Mouse (Mus musculus) heart, adult 18-20 months (tissue): ENCODE data around the gene Msl2. TPM values are rescaled to one million over a fixed set of nuclear protein-coding genes. Genes with fewer than 3 reads are reported as not detected.

Experiments used
- DNase-seq, 2 experiments: peaks; one replicate each; pipeline ENCODE4 v3.0.0; 2021 to 2022; ENCODE audit warnings: mixed read lengths in 1 of 2
- long read RNA-seq, 2 experiments: library from polyadenylated mRNA; stranded (forward); transcript quantifications; one replicate each; pipeline ENCODE4 v2.0.0; 2021
- total RNA-seq, 2 experiments: library from RNA; stranded (reverse); gene quantifications; 2 replicates each; pipeline ENCODE4 v1.2.3; 2021

Msl2 gene
- 10 to 100 TPM; 30.8 to 33.9 TPM for total RNA-seq
- long read RNA-seq, experiment 1, full-length matches to known transcripts = 1 of 3 reads
- long read RNA-seq, experiment 1, partial matches to known transcripts = 0 of 3 reads
- long read RNA-seq, experiment 1, other reads (novel, unspliced or antisense) = 2 of 3 reads
- long read RNA-seq, experiment 2, full-length matches to known transcripts = 1 of 1 reads
- long read RNA-seq, experiment 2, partial matches to known transcripts = 0 of 1 reads
- long read RNA-seq, experiment 2, other reads (novel, unspliced or antisense) = 0 of 1 reads

DNA sequence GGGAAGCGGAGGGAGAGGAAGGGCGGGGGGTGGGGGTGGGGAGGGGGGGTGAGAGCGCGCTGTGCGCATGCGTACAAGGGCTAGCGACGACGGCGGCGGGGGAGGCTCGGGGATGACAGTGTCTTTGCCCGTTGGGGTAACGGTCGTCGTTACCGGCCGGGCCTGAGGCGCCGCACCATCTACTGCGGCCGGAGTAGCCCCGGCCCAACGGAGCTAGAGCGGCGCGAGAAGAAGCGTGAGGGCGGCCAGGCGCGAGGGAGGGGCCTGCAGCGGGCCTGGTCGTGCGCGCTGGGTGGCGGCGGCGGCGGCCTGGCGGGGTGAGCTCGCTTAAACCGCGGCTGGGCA is at the start of gene Msl2:
Gene Msl2 (plus strand): TSS at position 115 of the 345 bp plus-strand sequence.
- no peak for DNase-seq

DNA sequence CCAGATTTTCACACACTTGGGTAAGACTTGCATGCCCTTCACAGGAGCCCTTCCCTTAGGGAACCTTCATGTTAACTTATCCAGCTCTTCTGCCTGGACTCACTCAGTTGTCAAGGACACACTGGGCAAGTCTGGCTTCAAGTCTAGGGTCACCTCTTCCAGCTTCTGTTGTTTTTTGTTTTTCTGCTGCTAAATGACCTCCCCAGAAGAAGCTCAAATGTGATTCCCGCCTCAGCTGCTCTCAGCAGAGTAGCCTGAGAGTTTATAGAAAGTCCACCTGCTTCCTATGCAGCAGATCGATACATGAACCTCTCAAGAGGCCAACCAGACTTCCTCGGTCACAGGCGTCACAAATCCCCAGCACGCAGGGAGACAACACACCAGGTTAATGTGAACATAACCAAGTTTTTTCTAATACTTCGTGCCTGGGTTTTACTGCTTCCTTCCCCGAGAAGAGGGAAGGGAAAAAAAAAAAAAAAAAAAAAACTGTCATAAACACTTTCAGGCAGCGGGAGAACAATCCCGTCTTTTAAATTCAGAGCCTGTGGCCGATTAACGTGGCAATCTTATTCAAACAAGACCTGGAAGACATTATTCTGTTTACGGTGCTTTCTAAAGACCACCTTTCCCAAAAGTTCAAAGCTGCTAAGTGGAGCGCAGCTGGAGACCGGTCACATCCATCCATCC is 40.0 kb upstream of the Msl2 start:
- DNase-seq = peak in 1 of 2 experiments; percentile 27

DNA sequence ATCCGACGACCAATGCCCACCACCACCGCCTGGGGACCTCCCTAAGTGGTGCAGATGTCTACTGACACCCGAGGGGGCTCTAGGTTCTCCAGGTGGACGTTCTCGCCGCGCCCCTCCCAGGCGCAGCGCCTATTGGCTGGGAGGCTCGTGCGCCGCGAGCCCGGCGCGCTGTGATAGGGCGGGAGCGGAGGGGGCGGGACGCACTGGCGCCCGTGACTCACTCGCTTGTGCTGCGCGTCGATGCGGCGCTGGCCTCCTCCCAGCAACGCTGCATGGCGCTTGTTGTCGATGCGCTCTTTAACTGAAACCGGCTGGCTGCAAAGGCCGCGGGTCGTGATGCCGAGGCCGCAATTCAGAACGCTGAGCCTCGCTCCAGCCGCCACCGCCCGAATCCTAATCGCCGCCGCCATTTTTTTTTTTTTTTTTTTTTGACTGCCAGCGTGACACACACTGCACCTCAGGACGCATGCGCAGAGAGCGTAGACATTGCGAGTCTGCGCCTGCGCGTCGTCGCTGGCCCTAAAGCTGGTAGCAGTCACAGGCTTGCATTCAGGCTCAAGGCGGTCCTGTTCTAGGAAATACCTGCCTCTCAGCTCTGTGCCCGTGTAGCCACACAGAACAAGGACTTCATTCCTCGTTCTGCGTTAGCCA is 39.3 kb upstream of the Msl2 start, which contains the start of gene Pccb:
Gene Pccb (minus strand): TSS at position 451 of the 651 bp plus-strand sequence.
- peak; percentile 96 to 97 for DNase-seq

DNA sequence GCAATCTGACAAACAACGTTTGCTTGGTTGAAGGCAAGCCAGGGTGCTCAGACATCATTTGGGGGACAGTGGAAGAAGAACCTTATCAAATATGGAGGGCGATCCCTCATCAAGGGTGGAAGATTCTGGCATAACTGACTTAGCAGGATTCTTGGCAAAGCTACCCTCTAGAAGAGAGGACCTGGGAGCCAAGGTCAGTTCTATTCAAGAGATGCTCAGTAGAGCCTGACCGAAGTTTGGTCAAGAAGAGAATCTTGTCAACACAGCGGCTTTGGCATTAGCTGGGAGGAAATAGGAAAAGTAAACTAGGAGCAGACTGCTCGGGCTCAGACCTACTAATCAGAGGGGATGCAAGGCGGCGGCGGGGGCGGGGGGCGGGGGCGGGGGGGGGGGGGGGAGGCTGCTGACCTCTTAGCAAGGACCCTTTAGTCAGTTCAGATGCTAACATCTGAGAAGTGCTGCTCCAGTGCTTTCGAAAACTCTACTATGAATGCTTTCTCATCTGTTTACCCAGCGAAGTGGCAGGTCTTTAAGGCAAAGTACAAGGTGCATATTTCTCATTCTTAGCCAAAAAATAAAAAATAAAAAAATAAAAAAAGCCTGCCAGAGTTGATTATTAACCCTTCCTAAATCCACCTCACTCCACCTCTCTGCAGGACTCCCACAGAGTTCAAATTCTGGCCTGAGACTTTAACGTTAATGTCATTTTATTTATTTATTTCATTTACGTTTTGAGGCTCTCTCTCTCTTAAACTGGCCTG is 37.9 kb upstream of the Msl2 start:
- no peak for DNase-seq

DNA sequence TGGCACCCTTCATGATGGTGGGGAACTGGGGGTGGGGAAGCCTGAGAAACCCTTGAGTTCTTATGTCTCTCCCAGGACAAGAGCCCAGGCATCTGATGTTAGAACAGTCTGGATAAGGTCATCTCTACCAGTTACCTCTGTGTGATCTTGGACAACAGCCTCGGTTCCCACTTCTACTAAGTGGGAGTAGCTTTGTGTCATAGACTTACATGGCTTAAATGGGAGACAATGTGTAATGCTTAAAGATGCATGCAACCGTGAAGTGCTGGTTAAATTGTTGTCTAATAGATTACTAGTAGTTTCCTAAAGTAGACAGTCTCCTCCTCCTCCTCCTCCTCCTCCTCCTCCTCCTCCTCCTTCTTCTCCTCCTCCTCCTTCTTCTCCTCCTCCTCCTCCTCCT is 37.0 kb upstream of the Msl2 start:
- DNase-seq = no peak

DNA sequence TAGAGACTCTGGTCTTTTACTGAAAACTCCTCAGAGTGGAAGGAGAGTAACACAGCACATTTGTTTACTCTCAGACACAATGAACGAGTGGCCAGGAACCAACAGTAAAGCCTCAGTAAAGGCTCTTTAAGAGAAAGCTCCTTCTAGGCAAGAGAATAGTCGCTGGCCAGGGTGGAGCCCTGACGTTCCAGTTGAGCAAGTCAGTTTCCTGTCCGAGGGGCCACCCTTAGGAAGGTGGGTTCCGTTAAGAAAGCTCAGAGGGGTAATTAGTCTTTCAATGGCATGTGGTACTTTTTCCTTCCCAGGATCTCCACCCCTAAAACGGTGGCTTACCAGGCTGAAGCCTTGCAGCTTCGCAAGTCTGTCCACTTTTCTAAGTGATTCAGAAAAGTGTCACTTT is 36.5 kb upstream of the Msl2 start:
- DNase-seq = peak; percentile 18 to 36

DNA sequence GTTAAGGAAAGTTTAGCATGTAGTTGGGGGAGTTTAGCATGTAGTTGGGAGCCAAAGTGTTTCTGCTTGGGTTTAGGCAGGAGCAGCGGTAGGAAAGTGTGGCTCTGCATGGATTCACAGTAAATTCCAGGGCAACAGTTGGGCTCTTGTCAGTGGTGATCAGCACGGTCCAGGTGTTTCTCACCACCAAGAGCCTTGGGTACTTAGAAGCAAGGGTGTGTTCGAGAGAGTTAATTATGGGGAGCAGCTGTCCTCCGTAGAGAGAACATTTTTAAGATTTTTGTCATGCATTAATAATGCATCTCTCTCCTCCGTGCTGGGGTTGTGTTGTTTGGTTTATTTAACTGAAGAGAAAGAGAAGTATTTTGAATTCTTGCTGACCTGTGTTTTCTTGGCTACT is 35.3 kb upstream of the Msl2 start:
- no peak for DNase-seq

DNA sequence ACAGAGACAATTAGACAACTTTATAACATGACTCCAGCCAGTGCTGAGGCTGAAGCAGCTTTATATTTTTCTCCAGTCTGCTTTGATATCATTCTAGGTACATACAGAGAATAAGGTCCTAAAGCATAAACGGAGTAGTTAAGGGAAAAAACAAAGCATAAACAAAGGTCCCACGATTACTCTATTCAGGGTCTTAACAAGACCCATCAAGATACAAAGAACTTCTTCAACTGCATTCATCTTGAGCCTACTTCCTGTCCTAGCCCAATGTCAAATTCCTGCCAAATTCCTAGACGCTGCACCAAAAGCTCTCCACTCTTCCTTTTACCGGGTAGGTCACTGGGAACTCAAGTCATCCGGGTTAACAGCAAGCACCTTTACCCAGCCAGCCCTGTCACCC is 32.4 kb upstream of the Msl2 start:
- DNase-seq = no peak

DNA sequence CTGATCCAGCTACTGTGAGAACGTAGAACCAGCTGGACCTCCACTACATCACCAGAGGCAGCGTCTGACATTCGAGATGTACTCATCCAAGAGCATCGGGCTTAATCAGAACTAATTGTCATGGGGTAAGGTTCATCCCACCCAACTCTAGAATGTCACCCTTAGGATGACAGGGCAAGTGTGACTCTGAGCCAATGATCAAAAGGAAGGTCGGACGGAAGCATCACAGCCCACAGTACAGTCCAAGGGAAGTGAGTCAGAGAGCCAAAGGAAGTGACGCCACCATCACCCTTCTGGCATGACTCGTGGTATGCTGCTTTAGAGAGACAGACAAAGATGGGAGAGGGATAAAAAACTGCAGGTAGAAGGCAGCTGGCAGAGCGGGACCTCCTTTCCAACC is 31.7 kb upstream of the Msl2 start:
- DNase-seq = no peak

DNA sequence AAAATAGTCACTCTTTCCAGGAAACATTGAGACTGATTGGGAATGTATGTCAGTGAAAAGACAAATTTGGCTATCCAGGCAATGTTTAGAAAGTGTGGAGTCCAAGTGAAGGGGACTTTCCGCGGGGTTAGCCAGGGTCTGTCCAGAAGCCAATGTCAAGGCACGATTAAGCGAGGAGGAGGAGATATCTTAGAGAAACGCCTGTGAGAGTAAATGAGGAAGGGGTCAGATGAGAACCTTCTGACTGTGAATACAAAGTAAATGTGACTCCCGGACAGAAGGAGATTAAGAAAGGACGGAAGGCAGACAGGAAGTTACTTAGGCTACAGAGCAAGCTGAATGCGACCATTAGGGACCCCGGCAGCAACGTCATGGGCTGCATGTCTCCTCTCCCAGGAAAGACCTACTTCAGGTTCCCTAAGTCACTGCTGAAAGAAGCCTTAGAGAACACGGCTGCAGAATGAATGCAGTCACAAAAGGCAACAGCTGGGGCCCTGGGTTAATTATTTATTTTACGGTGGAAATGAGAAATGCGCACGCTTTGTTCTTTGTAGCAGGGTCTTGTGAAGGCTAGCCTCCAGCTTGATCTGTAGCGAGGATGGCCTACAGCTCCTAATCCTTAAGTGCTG is 28.1 kb upstream of the Msl2 start:
- no peak for DNase-seq

DNA sequence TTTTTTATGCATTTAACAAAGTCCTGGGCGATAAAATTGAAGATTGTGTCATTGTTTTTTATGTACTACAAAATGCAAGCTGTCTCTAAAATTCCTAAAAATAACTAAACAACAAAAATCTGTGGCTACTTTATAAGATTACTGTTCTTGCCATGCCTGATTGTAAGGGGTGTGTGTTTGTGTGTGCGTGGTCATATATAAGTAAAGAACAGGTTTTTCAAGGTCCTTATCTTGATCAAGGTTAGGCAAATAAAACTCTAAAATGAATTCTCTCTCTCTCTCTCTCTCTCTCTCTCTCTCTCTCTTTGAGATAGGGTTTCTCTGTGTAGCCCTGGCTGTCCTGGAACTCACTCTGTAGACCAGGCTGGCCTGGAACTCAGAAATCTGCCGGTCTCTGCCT is 21.9 kb upstream of the Msl2 start:
- DNase-seq = no peak

DNA sequence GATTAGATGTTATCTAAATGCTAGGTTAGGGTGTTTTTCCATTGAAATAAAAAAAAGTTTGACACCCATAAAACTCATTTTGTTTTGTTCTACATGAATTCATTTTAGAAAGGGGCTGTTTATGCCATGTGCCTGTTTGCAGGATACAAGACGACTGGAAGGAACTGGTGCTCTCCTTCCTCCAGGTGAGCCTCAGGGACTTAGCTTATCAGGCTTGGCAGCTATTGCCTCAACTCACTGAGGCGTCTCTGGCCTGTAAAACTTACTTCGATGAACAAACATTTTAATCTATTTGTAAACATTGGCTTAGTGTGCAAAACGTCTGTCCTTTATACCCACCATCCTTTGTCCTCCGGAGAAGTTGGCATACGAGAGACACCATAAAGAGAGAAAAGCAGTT is 21.2 kb upstream of the Msl2 start:
- no peak for DNase-seq

DNA sequence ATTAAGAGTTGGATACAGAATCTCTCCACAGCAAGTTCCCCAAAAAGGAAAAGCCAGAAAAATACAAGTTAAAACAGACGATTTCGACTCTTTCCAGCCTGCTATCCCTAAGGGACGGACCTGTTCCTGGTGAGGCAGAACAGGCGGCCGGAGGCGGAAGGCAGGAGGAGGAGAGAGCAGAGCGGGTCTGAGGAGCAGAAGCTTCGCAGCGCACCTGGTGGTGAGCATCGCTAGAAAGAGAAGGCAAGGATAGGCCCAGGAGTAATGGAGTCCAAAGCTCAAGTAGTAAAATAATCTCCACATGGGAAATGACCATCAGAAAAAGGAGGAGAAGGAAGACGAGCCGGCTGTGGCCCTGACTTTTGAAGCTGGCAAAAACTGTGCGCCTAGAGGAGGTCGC is 20.6 kb upstream of the Msl2 start:
- no peak for DNase-seq

DNA sequence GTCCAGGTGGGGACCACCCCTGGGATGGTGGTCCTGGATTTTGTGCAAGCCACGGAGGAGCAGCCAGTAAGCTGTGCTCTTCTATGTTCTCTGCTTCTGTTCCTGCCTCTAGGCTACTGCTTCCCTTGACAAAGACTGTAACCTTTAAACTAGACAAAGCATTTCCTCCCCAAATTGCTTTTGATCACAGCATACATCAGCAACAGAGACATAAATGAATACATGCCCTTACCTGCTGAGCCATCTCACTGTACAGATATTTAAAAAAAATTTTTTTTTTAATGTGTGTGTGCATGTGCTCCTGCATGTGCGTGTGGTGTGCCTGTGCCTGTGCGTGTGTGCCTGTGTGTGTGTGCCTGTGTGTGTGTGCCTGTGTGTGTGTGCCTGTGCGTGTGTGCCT is 16.7 kb upstream of the Msl2 start:
- no peak for DNase-seq

DNA sequence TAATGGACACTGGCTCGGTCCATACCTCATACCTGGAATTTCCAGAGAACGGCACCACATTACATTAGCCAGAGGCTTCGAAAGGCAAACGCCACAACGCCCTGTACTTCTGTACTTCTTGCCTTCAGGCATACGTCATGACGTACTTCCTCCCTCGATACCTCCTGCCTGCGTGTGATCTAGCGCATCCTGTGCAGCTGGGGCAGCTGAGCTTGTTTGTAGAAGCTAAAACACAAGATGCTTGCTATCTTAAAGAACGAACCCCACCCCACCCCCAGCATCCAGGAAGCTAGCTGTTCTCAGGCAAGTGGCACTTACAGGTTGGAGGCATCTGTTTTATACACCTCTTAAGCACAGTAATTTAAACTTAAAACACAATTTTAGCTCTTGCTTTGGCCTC is 12.9 kb upstream of the Msl2 start:
- DNase-seq = no peak

DNA sequence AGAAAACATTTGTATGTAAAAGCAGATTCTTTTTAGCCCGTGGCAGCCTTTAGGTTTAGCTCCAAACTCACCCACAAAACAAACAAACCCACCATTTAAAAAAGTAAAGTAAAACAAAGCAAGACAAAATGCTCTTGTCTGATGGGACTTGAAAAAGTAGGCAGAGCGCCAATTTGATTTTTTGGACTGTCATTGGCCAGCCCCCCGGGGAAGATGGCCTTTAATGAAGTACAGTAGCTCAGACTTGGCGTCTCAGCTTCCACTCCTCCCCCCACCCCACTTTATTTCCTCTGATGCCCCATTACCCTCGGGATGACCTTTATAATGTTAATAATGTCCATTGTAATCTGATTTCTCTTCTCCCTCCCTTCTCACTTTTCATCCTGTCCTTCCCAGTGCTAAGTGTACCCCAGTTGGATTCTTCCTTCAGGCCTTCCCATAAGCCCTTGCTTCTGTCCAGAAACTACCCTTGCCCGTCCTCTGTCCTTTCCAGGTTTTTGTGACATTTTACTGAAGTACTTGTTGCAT is 11.6 kb upstream of the Msl2 start:
- no peak for DNase-seq

DNA sequence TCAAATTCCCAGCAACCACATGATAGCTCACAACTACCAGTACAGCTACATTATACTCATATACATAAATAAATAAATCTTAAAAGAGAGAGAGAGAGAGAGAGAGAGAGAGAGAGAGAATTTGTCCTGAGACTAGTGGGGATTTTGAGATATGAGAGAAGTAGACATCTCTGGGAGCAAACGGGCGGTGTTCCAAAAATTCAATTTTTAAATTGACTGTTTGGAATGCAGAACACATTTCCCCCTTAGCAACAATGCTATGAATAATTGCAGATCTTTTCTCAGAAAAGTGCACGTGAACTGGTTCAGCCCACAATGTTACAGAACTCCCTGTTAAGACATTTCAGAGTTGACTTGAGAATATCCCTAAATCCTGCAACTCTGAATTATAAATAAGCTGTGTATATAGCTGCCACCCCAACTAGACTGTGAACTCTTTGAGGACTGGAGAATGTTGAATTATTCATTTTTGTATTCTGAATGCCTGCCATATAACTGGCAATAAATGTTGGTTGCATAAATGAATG is 8.8 kb upstream of the Msl2 start:
- DNase-seq = no peak

DNA sequence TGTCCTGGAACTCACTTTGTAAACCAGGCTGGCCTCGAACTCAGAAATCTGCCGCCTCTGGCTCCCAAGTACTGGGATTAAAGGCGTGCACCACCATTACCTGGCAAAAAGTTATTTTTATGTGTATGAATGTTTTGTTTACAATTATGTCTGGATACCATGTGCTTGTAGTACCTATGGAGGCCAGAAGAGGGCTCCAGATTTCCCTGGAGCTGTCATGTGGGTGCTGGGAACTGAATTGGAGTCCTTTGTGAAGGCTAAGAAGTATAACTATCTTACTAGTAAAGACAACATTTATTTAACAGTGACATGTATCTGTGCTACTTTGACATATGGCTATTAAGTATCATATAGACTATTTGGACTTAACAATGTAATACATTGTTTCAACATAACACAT is 4.1 kb upstream of the Msl2 start:
- no peak for DNase-seq

DNA sequence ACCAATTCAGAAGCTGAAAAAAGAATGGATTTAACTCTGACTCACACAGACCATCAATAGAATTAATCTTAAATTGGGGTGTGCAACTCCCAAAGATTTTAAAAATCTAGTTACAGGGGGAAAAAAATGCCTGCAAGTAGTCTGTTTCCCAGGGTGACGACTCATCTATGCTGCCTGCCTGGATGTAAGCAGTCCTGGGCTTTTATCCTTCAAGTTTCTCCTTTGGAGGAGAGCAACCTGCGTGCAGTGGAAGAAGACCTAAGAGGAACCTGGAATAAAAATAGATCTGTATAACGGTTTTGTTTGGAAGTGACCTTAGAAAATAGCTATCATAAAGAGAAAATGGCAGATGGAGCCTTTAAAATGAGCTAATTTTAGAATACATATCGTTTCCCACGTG is 1.4 kb upstream of the Msl2 start:
- no peak for DNase-seq

DNA sequence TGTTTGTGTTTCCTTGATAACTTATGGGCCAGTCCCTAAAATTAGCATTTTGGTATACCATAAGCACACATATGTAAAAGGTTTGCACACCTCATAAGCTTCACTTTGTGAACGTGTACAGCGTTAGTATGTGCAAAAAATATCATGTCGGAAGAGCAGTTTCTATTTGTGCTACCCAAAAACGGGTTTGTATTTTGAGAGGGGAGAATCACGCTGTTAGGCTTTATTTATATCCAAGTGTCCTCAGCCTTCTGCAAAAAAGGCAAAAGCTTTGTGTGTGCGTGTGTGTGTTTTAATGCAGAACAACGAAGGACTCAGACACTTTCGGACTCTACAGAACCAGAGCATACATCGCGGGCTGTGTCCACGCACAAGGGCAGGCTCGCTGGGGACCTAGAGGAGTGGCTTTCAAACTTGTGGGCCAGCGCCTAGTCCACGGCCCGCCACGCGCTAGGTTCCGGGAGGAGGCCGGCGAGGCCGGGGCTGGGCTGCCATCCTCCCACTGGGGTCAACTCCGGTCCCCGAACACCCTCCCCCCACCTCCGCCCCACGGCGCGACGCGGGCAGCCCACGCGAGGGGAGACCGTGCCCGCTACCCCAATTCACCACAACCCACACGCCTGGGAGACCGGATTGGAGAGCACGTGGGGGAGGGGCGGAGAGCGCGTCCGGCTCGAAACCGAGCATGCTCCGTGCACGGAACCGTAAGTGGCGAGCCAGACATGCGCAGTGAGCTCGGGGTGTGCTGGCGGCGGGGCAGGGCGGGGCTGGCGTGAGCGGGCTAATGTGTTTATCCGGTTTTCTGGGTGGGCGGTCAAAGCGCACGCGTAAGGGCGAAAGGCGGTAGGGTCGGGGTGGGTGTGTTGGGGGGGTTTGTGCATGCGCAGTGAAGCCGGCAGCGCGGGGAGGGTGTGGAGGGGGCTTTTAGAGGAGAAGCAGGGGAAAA is 587 bp upstream of the Msl2 start:
- DNase-seq = peak; percentile 99
